Mouse (Mus musculus) ES-Bruce4 (cell line): ENCODE measurements around the gene Ptgis. TPM values are rescaled to one million over a fixed set of nuclear protein-coding genes. Genes with fewer than 3 reads are reported as not detected.

ENCODE experiments used
- H3K27ac ChIP-seq: 2 replicates; pipeline ENCODE4 v1.5.1; 2012; ENCODE audit warnings: low read length, inconsistent platforms; ENCODE audit not compliant: insufficient read depth
- H3K27me3 ChIP-seq: 2 replicates; pipeline ENCODE4 v1.6.1; 2012; ENCODE audit warnings: mild to moderate bottlenecking, low read length, inconsistent platforms; ENCODE audit not compliant: control insufficient read depth, poor library complexity, insufficient read depth, severe bottlenecking
- H3K36me3 ChIP-seq: 2 replicates; pipeline ENCODE4 v1.6.1; 2012; ENCODE audit warnings: inconsistent platforms, mild to moderate bottlenecking, low read length, moderate library complexity; ENCODE audit not compliant: control insufficient read depth, poor library complexity, insufficient read depth, severe bottlenecking
- H3K4me1 ChIP-seq: one replicate; pipeline ENCODE4 v1.8.1; 2011; ENCODE audit warnings: low read length; ENCODE audit not compliant: control insufficient read depth, insufficient read depth
- H3K4me3 ChIP-seq: 2 replicates; pipeline ENCODE4 v1.5.1; 2011; ENCODE audit warnings: low read depth, mild to moderate bottlenecking, low read length
- H3K9ac ChIP-seq: 2 replicates; pipeline ENCODE4 v1.6.1; 2012; ENCODE audit warnings: low read depth, mild to moderate bottlenecking, inconsistent platforms; ENCODE audit not compliant: poor library complexity, severe bottlenecking
- H3K9me3 ChIP-seq: replicated peaks from 2 replicates; pipeline ENCODE4 v1.6.1; 2012; ENCODE audit warnings: mild to moderate bottlenecking, low read length, inconsistent platforms; ENCODE audit not compliant: control insufficient read depth, poor library complexity, insufficient read depth, severe bottlenecking
- CTCF ChIP-seq: IDR thresholded peaks from one replicate; pipeline ENCODE4 v1.8.1; 2011; ENCODE audit warnings: low read depth, low read length
- EP300 ChIP-seq: IDR thresholded peaks from 2 replicates; pipeline ENCODE4 v1.6.1; 2011; ENCODE audit warnings: low read depth, low read length; ENCODE audit not compliant: insufficient read depth
- POLR2A ChIP-seq: IDR thresholded peaks from one replicate; pipeline ENCODE4 v1.8.1; 2011; ENCODE audit warnings: low read length; ENCODE audit not compliant: insufficient read depth
- polyA plus RNA-seq: library from polyadenylated mRNA; stranded (reverse); fragments of >200 nt; gene quantifications from 2 replicates; pipeline ENCODE4 v1.2.4, GENCODE M21; 2011; ENCODE audit warnings: low read depth; ENCODE audit not compliant: missing spikeins, insufficient read depth, insufficient read length

Gene Ptgis
- polyA plus RNA-seq, 1 experiment: 6.8 TPM

DNA sequence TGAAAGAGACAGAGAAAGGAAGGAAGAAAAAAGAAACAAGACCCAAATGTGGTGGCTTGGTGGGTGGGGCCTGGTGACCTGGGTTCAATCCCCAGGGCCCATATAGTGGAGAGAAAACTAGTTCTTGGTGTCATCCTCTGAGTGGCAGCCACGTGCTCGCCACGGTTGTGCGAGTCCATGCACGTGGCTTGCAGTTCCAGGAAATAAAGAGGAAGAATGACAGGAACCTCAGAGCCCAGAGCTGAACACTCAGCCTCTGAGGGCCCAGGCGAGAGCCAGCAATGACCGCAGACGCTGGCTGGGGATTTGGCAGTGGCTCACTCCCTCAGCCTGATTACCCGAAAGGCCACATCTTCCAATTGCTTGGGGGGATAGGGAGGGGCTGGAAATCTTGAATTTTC is 30.7 kb upstream of the Ptgis start:
- no peaks in the 10 kb centered on the region for H3K27me3 ChIP-seq
- no peaks in the 10 kb centered on the region for H3K4me1 ChIP-seq
- H3K27ac ChIP-seq: no peak overlapping the region
- H3K4me3 ChIP-seq: no peak overlapping the region
- no peak overlapping the region for H3K9ac ChIP-seq
- no peaks in the 10 kb centered on the region for H3K36me3 ChIP-seq
- no peak for TF ChIP-seq CTCF
- no peak for TF ChIP-seq EP300
- TF ChIP-seq POLR2A: no peak
- no peaks in the 10 kb centered on the region for H3K9me3 ChIP-seq

DNA sequence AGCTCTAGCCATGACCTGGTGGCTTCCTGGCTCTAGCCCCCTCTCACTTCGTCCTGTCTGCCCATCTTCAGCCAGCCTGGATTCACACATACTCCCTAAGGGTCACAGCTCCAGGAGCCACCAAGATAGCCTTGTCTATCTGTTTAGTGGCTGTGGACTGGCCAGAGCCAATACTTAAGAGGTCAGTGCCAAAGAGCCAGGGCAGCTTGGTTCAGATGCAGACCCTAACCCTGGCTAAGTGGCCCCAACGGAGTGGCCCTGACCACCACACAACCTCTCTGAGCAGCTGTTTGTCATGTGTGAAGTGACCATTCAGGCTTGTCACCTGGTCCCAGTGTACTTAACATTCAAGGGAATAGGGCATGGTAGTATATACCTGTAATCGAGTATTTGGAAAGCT is 30.1 kb upstream of the Ptgis start:
- Histone ChIP-seq H3K9ac (no peak overlapping the region), H3K4me1 (no peaks in the 10 kb centered on the region), H3K9me3 (no peaks in the 10 kb centered on the region), H3K27ac (no peak overlapping the region), H3K4me3 (no peak overlapping the region), H3K36me3 (no peaks in the 10 kb centered on the region), H3K27me3 (no peaks in the 10 kb centered on the region)
- TF ChIP-seq CTCF (no peak), POLR2A (no peak), EP300 (no peak)

DNA sequence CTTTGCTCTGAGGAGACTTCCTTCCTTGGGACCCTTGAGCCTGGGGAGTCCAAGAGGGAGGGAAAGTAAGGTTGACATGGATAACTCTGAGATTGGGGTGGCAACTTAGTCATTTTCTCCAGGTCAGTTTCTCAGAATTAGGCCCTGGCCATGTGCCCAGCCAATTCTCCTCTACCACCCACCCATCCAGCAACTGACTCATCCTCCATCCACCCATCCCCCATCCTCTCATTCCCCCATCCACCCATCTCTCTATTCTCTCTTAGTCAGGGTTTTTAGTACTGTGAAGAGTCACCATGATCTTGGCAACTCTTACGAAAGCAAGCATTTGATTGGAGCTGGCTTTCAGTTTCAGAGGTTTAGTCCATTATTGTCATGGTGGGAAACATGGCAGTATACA is 28.3 kb upstream of the Ptgis start:
- H3K36me3 ChIP-seq: no peaks in the 10 kb centered on the region
- no peaks in the 10 kb centered on the region for H3K27me3 ChIP-seq
- no peak overlapping the region for H3K27ac ChIP-seq
- H3K9ac ChIP-seq: no peak overlapping the region
- H3K9me3 ChIP-seq: no peaks in the 10 kb centered on the region
- TF ChIP-seq EP300 (no peak), POLR2A (no peak), CTCF (no peak)
- no peaks in the 10 kb centered on the region for H3K4me1 ChIP-seq
- no peak overlapping the region for H3K4me3 ChIP-seq

DNA sequence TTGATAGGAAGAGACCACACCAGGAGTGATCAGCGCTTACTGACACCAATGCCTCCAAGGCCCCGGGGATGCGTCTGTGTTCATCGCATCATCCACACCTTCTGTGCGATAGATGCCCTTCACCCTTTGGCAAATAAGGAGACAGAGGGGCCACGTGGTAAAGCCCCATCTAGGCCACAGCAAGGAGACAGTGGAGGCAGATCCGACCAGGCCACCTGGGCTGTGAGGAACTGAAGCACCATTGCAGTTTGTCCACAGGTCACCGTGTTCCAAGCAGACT is 27.9 kb upstream of the Ptgis start:
- Histone ChIP-seq H3K4me3 (no peak overlapping the region), H3K9me3 (no peaks in the 10 kb centered on the region), H3K36me3 (no peaks in the 10 kb centered on the region), H3K27ac (no peak overlapping the region), H3K4me1 (no peaks in the 10 kb centered on the region), H3K27me3 (no peaks in the 10 kb centered on the region), H3K9ac (no peak overlapping the region)
- TF ChIP-seq EP300 (no peak), CTCF (no peak), POLR2A (no peak)

DNA sequence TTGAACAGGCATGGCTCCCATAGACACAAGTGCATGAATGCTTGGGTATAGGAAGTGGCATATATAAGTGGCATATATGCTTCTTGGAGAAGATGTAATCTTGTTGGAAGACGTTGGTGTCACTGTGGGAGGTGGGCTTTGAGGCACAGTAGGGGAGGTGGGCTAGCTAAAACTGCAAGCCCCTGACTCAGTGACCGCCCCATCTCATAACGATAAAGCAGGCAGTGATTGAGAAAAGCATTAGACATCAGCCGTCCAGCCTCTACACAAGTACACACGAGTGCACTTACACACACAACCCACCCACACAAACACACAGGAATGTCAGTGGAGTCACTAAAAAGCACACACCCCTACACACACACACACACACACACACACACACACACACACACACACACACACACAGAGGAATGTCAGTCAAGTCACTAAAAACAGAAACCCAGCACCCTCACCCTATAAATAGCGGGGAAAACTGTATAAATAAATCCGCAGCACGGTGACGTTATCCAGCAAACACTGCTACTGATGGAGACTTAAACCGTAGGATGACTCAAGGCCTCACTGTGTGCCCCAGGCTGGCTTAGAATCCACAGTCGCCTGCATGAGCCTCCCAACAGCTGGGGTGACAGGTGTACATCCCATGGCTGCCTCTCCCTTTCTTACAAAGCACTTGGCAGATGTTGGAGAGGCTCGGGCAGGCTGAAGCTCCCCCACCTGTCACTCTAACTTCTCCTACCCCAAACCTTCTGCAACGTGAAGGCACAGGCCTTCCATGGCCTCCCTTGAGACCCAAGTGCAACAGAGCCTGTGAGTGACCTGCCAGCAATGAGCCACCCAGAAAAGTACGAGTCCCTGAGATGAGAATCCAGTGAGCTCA is 27.4 kb upstream of the Ptgis start:
- TF ChIP-seq CTCF (no peak), EP300 (no peak), POLR2A (no peak)
- H3K4me1 ChIP-seq: no peaks in the 10 kb centered on the region
- no peak overlapping the region for H3K4me3 ChIP-seq
- H3K27me3 ChIP-seq: no peaks in the 10 kb centered on the region
- no peak overlapping the region for H3K27ac ChIP-seq
- no peaks in the 10 kb centered on the region for H3K9me3 ChIP-seq
- H3K9ac ChIP-seq: no peak overlapping the region
- no peaks in the 10 kb centered on the region for H3K36me3 ChIP-seq

DNA sequence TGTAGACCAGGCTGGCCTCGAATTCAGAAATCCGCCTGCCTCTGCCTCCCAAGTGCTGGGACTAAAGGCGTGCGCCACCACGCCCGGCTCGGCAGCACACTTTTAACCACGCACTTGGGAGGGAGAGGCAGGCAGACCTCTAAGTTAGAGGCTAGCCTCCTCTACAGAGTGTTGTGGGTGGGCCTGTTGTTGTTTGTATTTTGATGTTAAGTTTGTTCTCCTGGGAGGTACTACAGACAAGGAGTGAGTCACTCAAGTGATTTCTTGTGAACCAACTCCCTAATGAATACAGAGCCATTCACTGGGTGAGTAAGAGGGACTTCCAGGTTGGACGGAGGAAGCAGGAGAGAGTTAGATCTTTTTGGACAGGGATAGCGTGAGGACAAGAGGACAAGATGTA is 25.8 kb upstream of the Ptgis start:
- Histone ChIP-seq H3K4me3 (no peak overlapping the region), H3K4me1 (no peaks in the 10 kb centered on the region), H3K9me3 (no peaks in the 10 kb centered on the region), H3K9ac (no peak overlapping the region), H3K27me3 (no peaks in the 10 kb centered on the region), H3K36me3 (no peaks in the 10 kb centered on the region), H3K27ac (no peak overlapping the region)
- TF ChIP-seq EP300: no peak
- no peak for TF ChIP-seq CTCF
- TF ChIP-seq POLR2A: no peak
